Comparison of ENCODE assay signal across 27 mouse cellular contexts in the genomic region with DNA sequence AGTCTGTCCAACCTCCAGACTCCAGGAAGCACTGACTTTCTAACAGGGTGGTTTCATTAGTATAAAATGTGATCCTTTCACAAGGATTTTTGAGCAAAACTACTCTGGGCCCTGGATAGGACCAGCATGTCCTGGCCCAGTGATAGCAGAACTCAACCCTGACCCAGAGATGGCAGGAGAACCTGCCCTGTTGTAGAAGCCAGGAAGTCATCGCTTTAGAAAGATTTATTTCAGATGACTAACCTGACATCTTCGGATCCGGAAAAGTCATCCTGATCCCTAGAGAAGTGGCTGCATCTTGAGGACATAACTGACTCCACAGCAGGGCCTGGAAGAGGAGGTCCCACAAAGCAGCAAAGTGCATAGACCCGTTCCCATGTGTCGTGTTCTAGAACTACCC. TPM values are rescaled to one million over a fixed set of nuclear protein-coding genes. Genes with fewer than 3 reads are reported as not detected.
DNase-seq lines count a peak whose midpoint lies in the region; TF ChIP-seq lines count a peak whose summit lies in the region.
"Had no signal": no experiment of that assay in that cellular context is flagged by ENCODE, and none has a peak within 500 bp of the region (broad histone marks: within the 10 kb centered on the region; RNA-seq: fewer than 3 reads in every experiment).

No protein-coding gene starts in this region.

- intact Hi-C loops in gastrocnemius, adult 2 months (cut with DNase I), result loop anchor here (5.0 kb wide), 1 partner anchor 78 kb away; the partner anchor contains the start of gene Csf1
- intact Hi-C loops in gastrocnemius, postnatal 14 days (cut with DNase I; ENCODE audit: low total_unique reads), result no loop called here

- TF ChIP-seq CTCF in gastrocnemius, adult 2 months (IDR thresholded peaks at IDR 0.05), result no peak

- H3K4me3 ChIP-seq in gastrocnemius, adult 2 months, result no peak overlapping the region

- peak overlapping the region; percentile 85 for H3K27ac ChIP-seq in gastrocnemius, adult 2 months

- DNase-seq in adrenal gland, adult (ENCODE audit: inconsistent age in 2 of 2, low spot score in 1 of 2), result peak; percentile 53 to 65
- no peak for DNase-seq in adrenal gland, postnatal 10 days
- peak; percentile 29 for DNase-seq in adrenal gland, adult 2 months
- no peak for DNase-seq in adrenal gland, postnatal 4 days (ENCODE audit: low spot score in 2 of 2)
- no peak for DNase-seq in gastrocnemius, adult 2 months
- DNase-seq in gastrocnemius, postnatal 14 days, result no peak
- DNase-seq: adrenal gland, adult 8-10 months; adrenal gland, postnatal 14 days; adrenal gland, postnatal 25 days; B cell, adult 2 months; cerebellum, adult 11 months; cerebellum, adult 11-12 months; cerebellum, adult 18-20 months; cerebellum, adult 2 months; cerebellum, adult 8-10 months; cerebellum, adult 9-10 months; cerebellum, adult 9-11 months had no signal

RNA-seq across cellular contexts. Expression of gene Eps8l3, which starts 37.2 kb away (rescaled TPM):
- total RNA-seq in adrenal gland, postnatal 10 days (2021), result not detected
- not detected for total RNA-seq in adrenal gland, adult 2 months (2021)
- not detected in 2 replicates for polyA plus RNA-seq in adrenal gland, adult 2 months (2012; rRNA removed)
- not detected for total RNA-seq in adrenal gland, postnatal 4 days (2021)
- not detected for total RNA-seq in gastrocnemius, adult 2 months (2021)
- total RNA-seq in gastrocnemius, postnatal 14 days (2021), result not detected
- total RNA-seq: adrenal gland, adult 18-20 months; adrenal gland, adult 8-10 months; adrenal gland, postnatal 14 days; adrenal gland, postnatal 25 days; adrenal gland, postnatal 36 days; CH12.LX; ES-E14; G1E had no signal
- polyA plus RNA-seq: activated CD4-positive, CD25-positive, alpha-beta regulatory T cell, adult 4 months; brain, embryonic 14.5 days; C2C12; CD4-positive, CD25-positive, alpha-beta regulatory T cell, adult 4 months; G1E; Patski had no signal

RNA-seq across cellular contexts. Expression of gene Gstm5, which starts 55.8 kb away (rescaled TPM):
- total RNA-seq in adrenal gland, postnatal 10 days (2021), result 10 to 100 TPM; 30.1 to 32.3 TPM
- 10 to 100 TPM; 34.7 to 55.3 TPM for total RNA-seq in adrenal gland, adult 2 months (2021)
- 11.9 and 12.7 TPM in 2 replicates for polyA plus RNA-seq in adrenal gland, adult 2 months (2012; rRNA removed)
- total RNA-seq in adrenal gland, postnatal 4 days (2021), result 10 to 100 TPM; 39.7 to 41.1 TPM
- total RNA-seq in gastrocnemius, adult 2 months (2021), result 10 to 100 TPM; 74.7 to 87.2 TPM
- 10 to 100 TPM; 58.5 to 60.1 TPM for total RNA-seq in gastrocnemius, postnatal 14 days (2021)
- total RNA-seq: G1E had no signal
- polyA plus RNA-seq: activated CD4-positive, CD25-positive, alpha-beta regulatory T cell, adult 4 months; G1E had no signal

Comparison
In these comparisons a context has a peak if more than half of its experiments do, and no peak if none do; other contexts are left out.
1. DNase-seq: peak in adrenal gland, adult (2 of 2) and adrenal gland, adult 2 months (single experiment); none in adrenal gland, postnatal 10 days (single experiment), adrenal gland, postnatal 4 days (0 of 2), gastrocnemius, adult 2 months (single experiment) and gastrocnemius, postnatal 14 days (single experiment).